In genomic region chr2:29826926-29827708, GRCm38 (mm10) we compare ENCODE assay signal across 8 mouse cellular contexts. TPM values are rescaled to one million over a fixed set of nuclear protein-coding genes. Genes with fewer than 3 reads are reported as not detected.
DNase-seq lines count a peak whose midpoint lies in the region; ATAC-seq lines count a peak whose summit lies in the region.

No protein-coding gene starts in this region.

- intact Hi-C loops in gastrocnemius, postnatal 14 days (cut with DNase I; ENCODE audit: low total_unique reads) = no loop called here
- intact Hi-C loops in left cerebral cortex, postnatal 10 days (cut with DNase I) = no loop called here

- ATAC-seq in inflammation-experienced regulatory T-cells, adult 6 months = peak; percentile 98
- peak; percentile 98 for ATAC-seq in megakaryocyte-erythroid progenitor cell, adult 5-6 weeks (replicated peaks; ENCODE audit: low FRiP score, low TSS enrichment, poor library complexity, severe bottlenecking)

- DNase-seq in adrenal gland, adult (ENCODE audit: inconsistent age in 2 of 2, low spot score in 1 of 2) = peak; percentile 97 to 98
- peak; percentile 99 for DNase-seq in embryo, embryonic 10.5 days (ENCODE audit: low spot score)
- peak; percentile 94 for DNase-seq in gastrocnemius, postnatal 14 days
- peak; percentile 94 to 97 for DNase-seq in left cerebral cortex, postnatal 10 days (ENCODE audit: extremely low spot score in 1 of 2, low spot score in 2 of 2)
- DNase-seq in right cerebral cortex, postnatal 25 days = peak; percentile 96
- peak; percentile 92 to 93 for DNase-seq in urinary bladder, postnatal 4 days (ENCODE audit: low spot score in 2 of 2)

RNA-seq across cellular contexts. Expression of gene Urm1, which starts 7.2 kb away (rescaled TPM):
- 10 to 100 TPM; 21.1 to 21.9 TPM for total RNA-seq in gastrocnemius, postnatal 14 days (2021)
- 10 to 100 TPM; 18.3 to 22.8 (median 22.5) TPM for polyA plus RNA-seq in inflammation-experienced regulatory T-cells, adult 6 months (2017; shearing (Covaris generic))
- total RNA-seq in left cerebral cortex, postnatal 10 days (2021) = 10 to 100 TPM; 54.7 to 61.8 TPM
- 14.4 and 32.5 TPM in 2 replicates for total RNA-seq in megakaryocyte-erythroid progenitor cell, adult 5-6 weeks (2014; fragmentation: Nextera tagmentation)
- 15.8 and 24.9 TPM in 2 replicates for total RNA-seq in megakaryocyte-erythroid progenitor cell, adult 5-6 weeks (2017)

RNA-seq across cellular contexts. Expression of gene Slc27a4, which starts 24.7 kb away (rescaled TPM):
- 10 to 100 TPM in 1 of 2 experiments, 1 to 10 TPM in 1; 8.6 to 10.1 TPM for total RNA-seq in gastrocnemius, postnatal 14 days (2021)
- polyA plus RNA-seq in inflammation-experienced regulatory T-cells, adult 6 months (2017; shearing (Covaris generic)) = 1 to 10 TPM; 1.2 to 3.7 (median 2.3) TPM
- total RNA-seq in left cerebral cortex, postnatal 10 days (2021) = 10 to 100 TPM; 96.5 to 100.0 TPM
- total RNA-seq in megakaryocyte-erythroid progenitor cell, adult 5-6 weeks (2014; fragmentation: Nextera tagmentation) = 3.6 and 5.5 TPM in 2 replicates
- total RNA-seq in megakaryocyte-erythroid progenitor cell, adult 5-6 weeks (2017) = 2.1 and 3.3 TPM in 2 replicates

RNA-seq across cellular contexts. Expression of gene Trub2, which starts 38.8 kb away (rescaled TPM):
- 10 to 100 TPM; 28.0 to 28.3 TPM for total RNA-seq in gastrocnemius, postnatal 14 days (2021)
- 10 to 100 TPM; 21.5 to 28.8 (median 24.7) TPM for polyA plus RNA-seq in inflammation-experienced regulatory T-cells, adult 6 months (2017; shearing (Covaris generic))
- 10 to 100 TPM; 45.9 to 57.2 TPM for total RNA-seq in left cerebral cortex, postnatal 10 days (2021)
- 36.2 and 44.9 TPM in 2 replicates for total RNA-seq in megakaryocyte-erythroid progenitor cell, adult 5-6 weeks (2014; fragmentation: Nextera tagmentation)
- total RNA-seq in megakaryocyte-erythroid progenitor cell, adult 5-6 weeks (2017) = 28.5 and 65.2 TPM in 2 replicates

RNA-seq across cellular contexts. Expression of gene Coq4, which starts 39.8 kb away (rescaled TPM):
- 10 to 100 TPM in 1 of 2 experiments, 1 to 10 TPM in 1; 6.7 to 10.7 TPM for total RNA-seq in gastrocnemius, postnatal 14 days (2021)
- polyA plus RNA-seq in inflammation-experienced regulatory T-cells, adult 6 months (2017; shearing (Covaris generic)) = 1 to 10 TPM; 4.6 to 9.7 (median 7.0) TPM
- 10 to 100 TPM; 34.2 to 38.6 TPM for total RNA-seq in left cerebral cortex, postnatal 10 days (2021)
- total RNA-seq in megakaryocyte-erythroid progenitor cell, adult 5-6 weeks (2014; fragmentation: Nextera tagmentation) = 13.6 and 20.9 TPM in 2 replicates
- total RNA-seq in megakaryocyte-erythroid progenitor cell, adult 5-6 weeks (2017) = 4.2 and 7.2 TPM in 2 replicates

RNA-seq across cellular contexts. Expression of gene Cercam, which starts 41.8 kb away (rescaled TPM):
- 10 to 100 TPM; 17.7 TPM for total RNA-seq in gastrocnemius, postnatal 14 days (2021)
- 1 to 10 TPM in 1 of 3 experiments, under 1 TPM in 2; 0.46 to 3.9 (median 0.59) TPM for polyA plus RNA-seq in inflammation-experienced regulatory T-cells, adult 6 months (2017; shearing (Covaris generic))
- 10 to 100 TPM; 13.2 to 13.4 TPM for total RNA-seq in left cerebral cortex, postnatal 10 days (2021)
- 46.4 and 54.8 TPM in 2 replicates for total RNA-seq in megakaryocyte-erythroid progenitor cell, adult 5-6 weeks (2014; fragmentation: Nextera tagmentation)
- 13.8 and 22.0 TPM in 2 replicates for total RNA-seq in megakaryocyte-erythroid progenitor cell, adult 5-6 weeks (2017)

Comparison
In these comparisons a context has a peak if more than half of its experiments do, and no peak if none do; other contexts are left out.
1. Peak in every context shown above with its lines: DNase-seq and ATAC-seq.
2. RNA of gene Slc27a4, which starts 24.7 kb away (total RNA-seq): 96.5 to 100.0 TPM in left cerebral cortex, postnatal 10 days; 8.6 to 10.1 TPM in gastrocnemius, postnatal 14 days and 2.1 to 5.5 TPM in megakaryocyte-erythroid progenitor cell, adult 5-6 weeks; every median in the first group is over 4 times any median in the second.